Mouse (Mus musculus) ovary, postnatal 36 days (tissue): Measurements from ENCODE around the gene Nle1.
"Not testable (repeated sequence)": the region's sequence is repeated elsewhere in the genome, so short reads cannot be mapped to it uniquely, and the experiment has no call there.

Experiments used
- DNase-seq: peaks from one replicate; pipeline ENCODE4 v3.0.0; 2022; ENCODE audit warnings: low spot score, mixed read lengths

Gene Nle1

GRCm38 (mm10) chr11:82907651-82908607, at the start of gene Nle1:
TSS of gene Nle1 (minus strand) at chr11:82908411.
- peak; percentile 92 for DNase-seq

GRCm38 (mm10) chr11:82956925-82957324, 48.7 kb upstream of the Nle1 start:
- no peak for DNase-seq

- no peak for DNase-seq
These were observed 46.4 kb upstream of the Nle1 start for GRCm38 (mm10) chr11:82954631-82955030.

GRCm38 (mm10) chr11:82952612-82953542, 44.7 kb upstream of the Nle1 start:
- no peak for DNase-seq

DNA sequence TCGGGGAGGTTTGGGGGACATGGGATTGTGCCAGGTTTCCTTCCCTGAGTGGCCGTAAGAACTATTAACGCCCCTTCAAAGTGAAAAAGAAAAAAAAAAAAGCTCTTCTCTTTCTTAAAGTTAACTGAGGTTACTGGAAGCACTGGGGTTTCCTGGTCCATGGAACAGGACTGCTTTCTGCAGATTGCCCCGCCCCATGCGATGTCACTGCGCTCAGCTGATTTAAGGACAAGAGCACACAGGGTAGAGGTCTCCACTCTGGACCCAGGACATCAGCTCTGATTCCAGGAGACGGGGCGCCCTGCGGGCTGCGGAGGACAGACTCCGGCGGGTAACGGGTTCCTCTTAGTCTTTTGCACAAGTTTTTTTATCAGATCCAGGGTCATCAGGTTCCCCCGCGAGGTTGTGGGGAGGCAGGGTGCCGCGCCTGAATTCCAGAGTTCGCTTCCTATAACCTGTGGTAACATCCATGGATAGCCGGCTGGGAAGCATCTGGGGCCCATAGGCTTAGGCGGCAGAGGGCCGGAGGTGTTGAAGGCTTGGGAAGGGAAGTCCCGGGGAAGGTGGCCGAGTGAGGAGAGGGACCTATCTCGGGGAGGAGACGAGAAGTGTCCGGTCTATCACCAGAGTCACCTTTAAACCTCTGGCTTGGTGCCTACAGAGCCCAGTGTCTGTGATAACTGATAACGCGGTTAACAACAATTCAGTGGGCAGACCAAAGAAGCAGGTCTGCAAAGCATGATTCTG, 43.8 kb upstream of the Nle1 start:
- peak; percentile 29 for DNase-seq

DNA sequence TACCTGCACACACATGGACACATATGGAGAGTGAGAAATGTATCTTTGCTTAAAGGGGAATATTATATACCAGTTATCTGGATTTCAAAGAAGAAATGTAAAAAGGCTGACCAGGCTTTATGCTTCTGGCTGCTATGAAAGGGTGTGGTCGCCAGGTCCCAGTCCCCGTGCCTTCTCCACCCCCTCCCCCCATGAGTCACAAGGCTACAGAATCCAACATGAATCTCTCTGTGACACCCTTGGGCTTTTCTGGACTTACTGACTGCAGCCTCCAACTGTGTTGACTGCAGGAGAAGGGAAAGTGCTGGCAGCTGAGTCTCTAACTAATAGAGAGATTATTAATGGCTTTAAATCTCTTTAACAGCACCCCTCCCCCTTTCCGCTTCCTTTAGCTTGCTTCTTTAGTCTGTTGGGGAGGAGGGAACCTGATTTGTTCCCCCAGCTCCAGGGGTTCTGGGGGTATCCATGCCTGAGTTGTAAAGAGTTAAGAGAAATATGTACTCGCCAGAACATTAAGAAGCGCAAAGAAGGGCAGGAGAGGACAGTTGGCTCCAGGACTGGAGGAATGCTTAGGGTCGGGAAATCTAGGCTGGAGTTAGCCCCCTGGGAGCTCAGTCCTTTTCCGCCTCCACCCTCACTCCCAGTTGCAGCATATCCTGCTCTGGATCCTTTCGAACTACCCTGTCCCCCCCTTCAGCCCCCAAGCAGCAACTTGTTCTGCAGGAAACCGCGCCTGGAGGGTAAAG, 42.7 kb upstream of the Nle1 start, which contains the start of gene Slfn5:
TSS of gene Slfn5 (plus strand) at position 614 of the 746 bp plus-strand sequence.
- DNase-seq: no peak

DNA sequence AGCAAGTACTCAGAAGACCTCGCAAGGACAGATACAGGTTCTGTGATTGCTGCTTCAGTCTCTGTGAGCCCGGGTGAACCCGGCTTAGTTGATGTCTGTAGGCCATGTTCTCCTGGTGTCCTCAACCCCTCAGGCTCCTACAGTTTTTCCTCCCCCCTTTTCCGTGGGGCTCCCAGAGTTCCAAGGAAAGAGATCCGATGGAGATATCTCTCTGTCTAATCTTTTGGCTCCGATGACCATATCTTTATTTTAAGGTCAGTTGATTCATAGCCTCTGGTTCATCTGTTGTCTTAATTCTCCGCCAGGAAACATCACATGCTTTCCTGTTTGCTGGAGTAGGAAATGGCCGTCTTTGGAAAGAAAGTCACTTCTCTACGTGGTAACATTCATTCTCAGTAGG, 40.8 kb upstream of the Nle1 start:
- no peak for DNase-seq

DNA sequence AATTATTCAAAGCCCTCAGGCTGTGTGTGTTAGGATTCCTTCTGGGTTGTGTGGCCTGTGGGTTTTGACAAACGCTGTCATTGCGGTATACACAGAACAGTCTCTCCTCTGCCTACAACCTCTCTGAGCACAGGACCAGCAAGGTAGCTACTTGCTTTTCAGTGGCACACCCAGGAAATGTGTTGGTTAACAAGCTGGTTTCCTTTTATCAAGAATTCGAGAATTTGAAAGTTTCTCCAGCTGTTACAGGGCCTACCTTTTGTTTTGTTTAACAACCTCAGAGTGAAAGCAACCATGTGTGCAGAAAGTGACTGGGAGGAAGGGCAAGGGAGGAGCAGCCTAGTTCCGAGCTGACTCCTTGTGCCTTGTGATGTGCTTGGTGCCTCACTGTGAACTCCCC, 39.2 kb upstream of the Nle1 start:
- no peak for DNase-seq

GRCm38 (mm10) chr11:82945636-82946035, 37.4 kb upstream of the Nle1 start:
- DNase-seq: no peak

GRCm38 (mm10) chr11:82943336-82943735, 35.1 kb upstream of the Nle1 start:
- DNase-seq: no peak

- DNase-seq: no peak
These were observed 25.0 kb upstream of the Nle1 start for GRCm38 (mm10) chr11:82933186-82933585.

GRCm38 (mm10) chr11:82931671-82932450, 23.6 kb upstream of the Nle1 start:
- not testable (repeated sequence) for DNase-seq

DNA sequence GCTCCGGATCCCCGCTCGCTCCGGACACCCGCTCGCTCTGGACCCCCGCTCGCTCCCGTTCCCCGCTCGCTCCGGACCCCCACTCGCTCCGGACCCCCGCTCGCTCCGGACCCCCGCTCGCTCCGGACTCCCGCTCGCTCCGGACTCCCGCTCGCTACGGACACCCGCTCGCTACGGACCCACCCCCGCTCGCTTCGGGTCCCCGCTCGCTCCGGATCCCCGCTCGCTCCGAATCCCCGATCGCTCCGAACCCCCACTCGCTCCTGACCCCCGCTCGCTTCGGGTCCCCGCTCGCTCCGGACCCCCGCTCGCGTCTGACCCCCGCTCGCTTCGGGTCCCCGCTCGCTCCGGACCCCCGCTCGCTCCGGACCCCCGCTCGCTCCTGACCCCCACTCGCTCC, 22.9 kb upstream of the Nle1 start:
- not testable (repeated sequence) for DNase-seq

DNA sequence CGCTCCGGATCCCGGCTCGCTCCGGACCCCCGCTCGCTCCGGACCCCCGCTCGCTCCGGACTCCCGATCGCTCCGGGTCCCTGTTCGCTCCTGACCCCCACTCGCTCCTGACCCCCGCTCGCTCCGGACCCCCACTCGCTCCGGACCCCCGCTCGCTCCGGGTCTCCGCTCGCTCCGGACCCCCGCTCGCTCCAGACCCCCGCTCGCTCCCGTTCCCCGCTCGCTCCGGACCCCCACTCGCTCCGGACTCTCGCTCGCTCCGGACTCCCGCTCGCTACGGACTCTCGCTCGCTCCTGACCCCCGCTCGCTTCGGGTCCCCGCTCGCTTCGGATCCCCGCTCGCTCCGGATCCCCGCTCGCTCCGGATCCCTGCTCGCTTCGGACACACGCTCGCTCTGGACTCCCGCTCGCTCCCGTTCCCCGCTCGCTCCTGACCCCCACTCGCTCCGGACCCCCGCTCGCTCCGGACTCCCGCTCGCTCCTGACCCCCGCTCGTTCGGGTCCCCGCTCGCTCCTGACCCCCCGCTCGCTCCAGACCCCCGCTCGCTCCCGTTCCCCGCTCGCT, 22.3 kb upstream of the Nle1 start:
- not testable (repeated sequence) for DNase-seq

DNA sequence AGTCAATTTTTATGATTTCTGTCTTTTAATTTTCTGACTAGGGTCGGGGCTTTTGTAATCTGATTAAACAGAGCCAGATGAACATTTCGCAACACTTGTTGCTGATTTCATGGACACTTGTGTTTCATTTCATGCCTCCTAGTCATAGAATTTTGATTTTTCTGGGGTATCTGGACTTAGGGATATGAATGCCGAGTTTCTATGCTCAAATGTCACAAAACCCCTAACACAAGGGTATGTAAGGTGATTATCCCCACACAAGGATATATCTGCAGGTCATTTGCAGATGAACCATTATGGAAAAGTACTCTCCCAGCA, 21.4 kb upstream of the Nle1 start:
- DNase-seq: no peak

DNA sequence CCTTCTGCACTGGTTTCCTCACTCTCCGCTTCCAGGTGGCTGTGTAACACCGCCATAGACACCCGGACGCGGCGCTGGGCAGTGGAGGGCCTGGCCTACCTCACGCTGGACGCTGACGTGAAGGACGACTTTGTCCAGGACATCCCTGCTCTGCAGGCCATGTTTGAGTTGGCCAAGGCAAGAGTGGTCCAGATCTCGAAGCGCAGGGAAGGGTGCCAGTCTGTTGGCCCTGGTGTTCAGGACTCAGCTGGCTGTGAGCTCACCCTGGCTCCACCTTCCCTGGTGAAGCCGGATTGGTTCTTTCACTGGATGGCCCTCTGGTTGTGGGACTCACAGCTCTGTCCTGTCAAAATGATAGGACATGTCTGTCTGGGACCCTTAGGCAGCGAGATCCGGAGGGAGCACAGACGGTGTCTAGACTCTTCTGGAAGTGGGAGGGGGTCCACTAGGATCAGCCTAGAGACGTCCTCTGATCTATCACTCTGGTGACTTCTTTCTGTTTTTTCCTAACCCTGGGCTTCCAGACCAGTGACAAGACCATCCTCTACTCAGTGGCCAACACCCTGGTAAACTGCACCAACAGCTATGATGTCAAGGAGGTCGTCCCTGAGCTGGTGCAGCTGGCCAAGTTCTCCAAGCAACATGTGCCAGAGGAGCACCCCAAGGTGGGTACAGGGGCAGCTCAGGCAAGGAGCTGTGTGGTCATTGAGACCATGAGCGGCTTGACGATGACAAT, 20.9 kb upstream of the Nle1 start:
- no peak for DNase-seq

- DNase-seq: not testable (repeated sequence)
These were observed 15.7 kb upstream of the Nle1 start for GRCm38 (mm10) chr11:82923910-82924309.

- no peak for DNase-seq
These were observed 13.5 kb upstream of the Nle1 start for GRCm38 (mm10) chr11:82921691-82922090.

- DNase-seq: no peak
These were observed 12.6 kb upstream of the Nle1 start for GRCm38 (mm10) chr11:82920768-82921167.
